Mouse (Mus musculus): ENCODE measurements at regions not wholly inside any gene's neighbourhood (a gene's known extent, or its start where the extent isn't known, plus 50 kb on each side); places are given as distances from the start of the nearest gene placed in this dataset.

DNA sequence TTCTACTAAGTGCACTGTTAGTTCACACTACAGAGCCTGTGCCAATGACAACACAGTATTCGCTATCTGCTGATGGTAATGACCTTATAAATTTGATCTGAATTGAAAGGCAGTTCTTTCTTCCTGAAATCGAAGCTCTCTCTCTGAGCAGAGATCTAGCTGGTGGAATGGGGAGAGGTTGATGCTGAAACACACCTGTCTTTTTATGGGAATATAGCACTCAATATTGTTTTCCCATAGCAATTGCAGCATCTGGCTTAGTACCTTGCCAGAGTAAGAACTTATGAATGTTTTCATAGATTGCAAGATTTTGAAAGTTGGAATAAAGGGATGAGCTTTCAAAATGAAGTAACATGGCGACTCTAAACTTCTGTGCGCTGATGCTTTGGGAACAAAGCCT is 444.0 kb upstream of the Klf12 start:
- no peaks in the 10 kb centered on the region for H3K4me1 ChIP-seq (replicated peaks; ENCODE audit: control insufficient read depth, insufficient read depth, low read length)
- TF ChIP-seq POLR2A (IDR thresholded peaks at IDR 0.05; ENCODE audit: control insufficient read depth, extremely low read depth, insufficient read depth, low read length, poor library complexity) = no peak
- no peak for TF ChIP-seq CTCF (IDR thresholded peaks at IDR 0.05; ENCODE audit: borderline replicate concordance, control insufficient read depth, extremely low read depth, insufficient read depth, low read length, poor library complexity)
- no peaks in the 10 kb centered on the region for H3K27me3 ChIP-seq (ENCODE audit: control insufficient read depth, insufficient read depth, low read length)
- H3K27ac ChIP-seq (ENCODE audit: control insufficient read depth, insufficient read depth, low read length) = no peak overlapping the region
- H3K4me3 ChIP-seq (ENCODE audit: control insufficient read depth, insufficient read depth, low read length) = no peak overlapping the region
- DNase-seq = no peak
- 92% methylated on average over 4 of the region's 4 CpGs for WGBS
- no peaks in the 10 kb centered on the region for H3K36me3 ChIP-seq (ENCODE audit: control insufficient read depth, insufficient read depth, low read length)

DNA sequence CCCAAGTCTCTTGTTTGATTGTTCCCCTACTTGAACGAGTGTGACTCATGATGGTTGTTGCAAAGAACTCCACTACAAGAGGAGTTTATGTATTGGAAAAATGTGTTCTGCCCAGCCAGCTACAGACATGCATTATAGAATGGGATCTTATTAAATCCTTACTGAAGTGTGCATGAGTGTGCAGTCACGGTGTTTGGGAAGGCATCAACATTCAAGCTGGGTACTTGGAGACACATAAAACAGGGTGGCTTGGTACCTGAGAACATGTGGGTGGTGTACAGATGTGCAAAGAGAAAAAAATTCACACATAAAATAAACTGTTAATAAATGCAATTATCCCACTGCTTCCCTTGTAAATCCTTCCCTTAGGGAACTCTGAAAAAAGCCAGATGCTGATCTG is 443.2 kb upstream of the Klf12 start:
- WGBS = 83% methylated on average over 2 of the region's 2 CpGs
- H3K27ac ChIP-seq (ENCODE audit: control insufficient read depth, insufficient read depth, low read length) = no peak overlapping the region
- no peaks in the 10 kb centered on the region for H3K4me1 ChIP-seq (replicated peaks; ENCODE audit: control insufficient read depth, insufficient read depth, low read length)

GRCm38 (mm10) chr14:100724962-100725361 is 440.5 kb upstream of the Klf12 start:
- Histone ChIP-seq H3K4me1 (replicated peaks; ENCODE audit: control insufficient read depth, insufficient read depth, low read length) (no peaks in the 10 kb centered on the region), H3K4me3 (ENCODE audit: control insufficient read depth, insufficient read depth, low read length) (no peak overlapping the region), H3K27ac (ENCODE audit: control insufficient read depth, insufficient read depth, low read length) (no peak overlapping the region), H3K27me3 (ENCODE audit: control insufficient read depth, insufficient read depth, low read length) (no peaks in the 10 kb centered on the region), H3K36me3 (ENCODE audit: control insufficient read depth, insufficient read depth, low read length) (no peaks in the 10 kb centered on the region)
- no peak for TF ChIP-seq POLR2A (IDR thresholded peaks at IDR 0.05; ENCODE audit: control insufficient read depth, extremely low read depth, insufficient read depth, low read length, poor library complexity)
- WGBS = 92% methylated on average over 8 of the region's 8 CpGs
- no peak for DNase-seq

More for the DNA sequence above, 443.2 kb upstream of the Klf12 start:
- no peaks in the 10 kb centered on the region for H3K27me3 ChIP-seq (ENCODE audit: control insufficient read depth, insufficient read depth, low read length)
- no peak overlapping the region for H3K4me3 ChIP-seq (ENCODE audit: control insufficient read depth, insufficient read depth, low read length)
- DNase-seq = no peak
- H3K36me3 ChIP-seq (ENCODE audit: control insufficient read depth, insufficient read depth, low read length) = no peaks in the 10 kb centered on the region
- TF ChIP-seq POLR2A (IDR thresholded peaks at IDR 0.05; ENCODE audit: control insufficient read depth, extremely low read depth, insufficient read depth, low read length, poor library complexity) = no peak
- no peak for TF ChIP-seq CTCF (IDR thresholded peaks at IDR 0.05; ENCODE audit: borderline replicate concordance, control insufficient read depth, extremely low read depth, insufficient read depth, low read length, poor library complexity)

DNA sequence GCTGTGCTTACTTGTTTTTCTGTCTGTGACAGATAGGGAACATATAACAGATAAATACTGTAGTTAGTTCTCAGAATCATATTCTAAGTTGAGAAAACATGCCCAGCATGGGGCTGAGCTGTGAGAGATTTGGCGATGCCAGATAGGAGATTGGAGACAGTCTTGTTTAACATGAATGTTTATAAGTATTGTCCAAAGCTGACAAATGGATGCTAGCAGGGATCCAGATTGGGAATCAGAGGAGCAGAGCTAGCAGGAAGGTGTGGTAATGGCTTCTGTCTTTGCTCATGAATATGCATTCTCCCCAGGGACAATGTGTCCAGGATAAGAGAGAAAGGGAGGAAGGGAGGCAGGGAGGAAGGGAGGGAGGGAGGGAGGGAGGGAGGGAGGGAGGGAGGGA is 436.2 kb upstream of the Klf12 start:
- H3K27ac ChIP-seq (ENCODE audit: control insufficient read depth, insufficient read depth, low read length) = no peak overlapping the region
- H3K27me3 ChIP-seq (ENCODE audit: control insufficient read depth, insufficient read depth, low read length) = no peaks in the 10 kb centered on the region
- no peak overlapping the region for H3K4me3 ChIP-seq (ENCODE audit: control insufficient read depth, insufficient read depth, low read length)
- no peaks in the 10 kb centered on the region for H3K36me3 ChIP-seq (ENCODE audit: control insufficient read depth, insufficient read depth, low read length)
- TF ChIP-seq POLR2A (IDR thresholded peaks at IDR 0.05; ENCODE audit: control insufficient read depth, extremely low read depth, insufficient read depth, low read length, poor library complexity) (no peak), CTCF (IDR thresholded peaks at IDR 0.05; ENCODE audit: borderline replicate concordance, control insufficient read depth, extremely low read depth, insufficient read depth, low read length, poor library complexity) (no peak)
- 85% methylated on average over 1 of the region's 1 CpGs for WGBS
- H3K4me1 ChIP-seq (replicated peaks; ENCODE audit: control insufficient read depth, insufficient read depth, low read length) = no peaks in the 10 kb centered on the region
- no peak for DNase-seq

DNA sequence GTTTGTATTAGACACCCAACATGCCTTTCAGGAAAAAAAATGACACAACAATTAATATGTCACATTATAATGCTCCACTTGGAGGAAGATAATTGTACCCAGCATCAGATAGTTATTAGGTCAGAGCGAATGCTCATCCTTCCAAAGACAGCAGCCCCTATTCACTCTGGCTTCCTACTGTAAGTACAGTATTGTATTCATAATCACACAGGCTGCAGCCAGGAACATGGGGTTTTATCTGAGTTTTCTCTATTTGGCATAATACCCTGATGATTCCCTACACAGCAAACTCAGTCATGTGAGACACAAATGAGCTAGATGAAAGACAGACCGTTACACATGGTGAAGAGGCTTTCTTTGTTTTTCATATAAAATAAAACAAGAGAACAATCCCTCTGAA is 430.5 kb upstream of the Klf12 start:
- H3K27me3 ChIP-seq (ENCODE audit: control insufficient read depth, insufficient read depth, low read length) = no peaks in the 10 kb centered on the region
- H3K4me3 ChIP-seq (ENCODE audit: control insufficient read depth, insufficient read depth, low read length) = no peak overlapping the region
- DNase-seq = no peak
- no peaks in the 10 kb centered on the region for H3K4me1 ChIP-seq (replicated peaks; ENCODE audit: control insufficient read depth, insufficient read depth, low read length)
- TF ChIP-seq CTCF (IDR thresholded peaks at IDR 0.05; ENCODE audit: borderline replicate concordance, control insufficient read depth, extremely low read depth, insufficient read depth, low read length, poor library complexity) (no peak), POLR2A (IDR thresholded peaks at IDR 0.05; ENCODE audit: control insufficient read depth, extremely low read depth, insufficient read depth, low read length, poor library complexity) (no peak)
- WGBS = 91% methylated on average over 2 of the region's 2 CpGs
- no peaks in the 10 kb centered on the region for H3K36me3 ChIP-seq (ENCODE audit: control insufficient read depth, insufficient read depth, low read length)
- H3K27ac ChIP-seq (ENCODE audit: control insufficient read depth, insufficient read depth, low read length) = no peak overlapping the region

DNA sequence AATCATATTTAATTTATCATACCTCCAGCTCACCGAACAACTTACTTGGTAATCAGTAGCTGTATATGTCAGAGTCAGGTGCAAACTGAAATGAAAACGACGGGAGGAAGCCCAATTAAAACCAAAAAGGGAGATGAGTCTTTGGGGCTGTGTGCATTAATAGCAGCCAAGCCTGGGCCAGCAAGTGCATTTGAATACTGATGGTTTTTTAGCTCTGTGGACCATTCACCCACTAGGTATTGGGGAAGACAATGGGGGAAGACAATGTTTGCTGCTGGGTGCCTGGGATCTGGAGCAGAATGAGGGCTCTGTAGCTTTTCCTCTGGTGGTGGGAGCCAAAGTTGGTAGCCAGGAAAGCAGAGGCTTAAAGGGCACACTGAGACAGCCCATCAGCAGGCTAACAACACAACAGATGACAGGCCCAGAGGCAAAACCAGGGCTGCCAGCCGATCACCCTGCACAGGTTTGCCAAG is 429.6 kb upstream of the Klf12 start:
- no peak for TF ChIP-seq CTCF (IDR thresholded peaks at IDR 0.05; ENCODE audit: borderline replicate concordance, control insufficient read depth, extremely low read depth, insufficient read depth, low read length, poor library complexity)
- TF ChIP-seq POLR2A (IDR thresholded peaks at IDR 0.05; ENCODE audit: control insufficient read depth, extremely low read depth, insufficient read depth, low read length, poor library complexity) = no peak
- 91% methylated on average over 4 of the region's 4 CpGs for WGBS
- H3K36me3 ChIP-seq (ENCODE audit: control insufficient read depth, insufficient read depth, low read length) = no peaks in the 10 kb centered on the region

GRCm38 (mm10) chr14:100713592-100713991 is 429.1 kb upstream of the Klf12 start:
- Histone ChIP-seq H3K27ac (ENCODE audit: control insufficient read depth, insufficient read depth, low read length) (no peak overlapping the region), H3K27me3 (ENCODE audit: control insufficient read depth, insufficient read depth, low read length) (no peaks in the 10 kb centered on the region), H3K36me3 (ENCODE audit: control insufficient read depth, insufficient read depth, low read length) (no peaks in the 10 kb centered on the region), H3K4me3 (ENCODE audit: control insufficient read depth, insufficient read depth, low read length) (no peak overlapping the region), H3K4me1 (replicated peaks; ENCODE audit: control insufficient read depth, insufficient read depth, low read length) (no peaks in the 10 kb centered on the region)
- no peak for DNase-seq
- TF ChIP-seq CTCF (IDR thresholded peaks at IDR 0.05; ENCODE audit: borderline replicate concordance, control insufficient read depth, extremely low read depth, insufficient read depth, low read length, poor library complexity) (no peak), POLR2A (IDR thresholded peaks at IDR 0.05; ENCODE audit: control insufficient read depth, extremely low read depth, insufficient read depth, low read length, poor library complexity) (no peak)
- 94% methylated on average over 6 of the region's 6 CpGs for WGBS

More for the DNA sequence above, 429.6 kb upstream of the Klf12 start:
- no peak overlapping the region for H3K4me3 ChIP-seq (ENCODE audit: control insufficient read depth, insufficient read depth, low read length)
- DNase-seq = no peak
- no peaks in the 10 kb centered on the region for H3K27me3 ChIP-seq (ENCODE audit: control insufficient read depth, insufficient read depth, low read length)
- no peak overlapping the region for H3K27ac ChIP-seq (ENCODE audit: control insufficient read depth, insufficient read depth, low read length)
- no peaks in the 10 kb centered on the region for H3K4me1 ChIP-seq (replicated peaks; ENCODE audit: control insufficient read depth, insufficient read depth, low read length)
